Mouse (Mus musculus): ENCODE data around the gene Gpatch2. TPM values are rescaled to one million over a fixed set of nuclear protein-coding genes. Genes with fewer than 3 reads are reported as not detected.

Gene Gpatch2
- polyA plus RNA-seq, 1 experiment from 2014 or later, result 25.0 TPM

GRCm38 (mm10) chr1:187292395-187292749, 77.1 kb downstream of the Gpatch2 start:
- H3K27ac ChIP-seq (replicated peaks), result no peak overlapping the region
- H3K4me1 ChIP-seq, result no peaks in the 10 kb centered on the region
- WGBS, result 94% methylated on average over 3 of the region's 3 CpGs
- no peak overlapping the region for H3K4me3 ChIP-seq
- DNase-seq (ENCODE audit: low spot score), result no peak
- no peaks in the 10 kb centered on the region for H3K27me3 ChIP-seq (replicated peaks; ENCODE audit: low read depth, poor library complexity, severe bottlenecking)
- H3K9me3 ChIP-seq, result no peaks in the 10 kb centered on the region
- H3K36me3 ChIP-seq (replicated peaks), result no peaks in the 10 kb centered on the region

GRCm38 (mm10) chr1:187293233-187293632, 77.9 kb downstream of the Gpatch2 start:
- Histone ChIP-seq H3K27ac (replicated peaks) (no peak overlapping the region), H3K9me3 (no peaks in the 10 kb centered on the region), H3K4me1 (no peaks in the 10 kb centered on the region), H3K36me3 (replicated peaks) (no peaks in the 10 kb centered on the region), H3K27me3 (replicated peaks; ENCODE audit: low read depth, poor library complexity, severe bottlenecking) (no peaks in the 10 kb centered on the region), H3K4me3 (no peak overlapping the region)
- 89% methylated on average over 3 of the region's 3 CpGs for WGBS
- DNase-seq (ENCODE audit: low spot score), result no peak

DNA sequence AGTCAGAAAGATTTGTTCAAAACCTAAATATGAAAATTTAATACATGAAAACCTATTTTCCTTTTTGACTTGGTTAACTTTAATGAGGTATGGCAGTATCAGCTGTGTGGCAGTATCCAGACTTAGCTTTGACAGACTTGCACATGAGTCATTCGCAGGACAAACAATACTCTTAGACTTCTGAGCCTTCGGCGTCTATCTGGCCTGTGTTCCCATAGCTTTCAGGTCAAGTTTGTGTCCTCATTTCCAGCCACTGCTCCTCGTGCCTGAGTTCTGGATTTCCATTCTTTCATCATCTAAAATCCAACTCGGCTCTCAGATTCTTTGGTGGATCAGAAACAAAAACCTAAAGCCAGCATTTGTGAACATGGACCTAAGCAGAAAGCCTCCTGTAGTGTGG, 79.2 kb downstream of the Gpatch2 start:
- H3K9me3 ChIP-seq, result no peaks in the 10 kb centered on the region
- H3K27ac ChIP-seq (replicated peaks), result no peak overlapping the region
- H3K4me1 ChIP-seq, result no peaks in the 10 kb centered on the region
- H3K36me3 ChIP-seq (replicated peaks), result no peaks in the 10 kb centered on the region
- H3K27me3 ChIP-seq (replicated peaks; ENCODE audit: low read depth, poor library complexity, severe bottlenecking), result no peaks in the 10 kb centered on the region
- 86% methylated on average over 5 of the region's 5 CpGs for WGBS
- no peak for DNase-seq (ENCODE audit: low spot score)
- H3K4me3 ChIP-seq, result no peak overlapping the region

- Histone ChIP-seq H3K9me3 (no peaks in the 10 kb centered on the region), H3K27me3 (replicated peaks; ENCODE audit: low read depth, poor library complexity, severe bottlenecking) (no peaks in the 10 kb centered on the region), H3K4me1 (peaks cover 1% of the 10 kb centered on the region), H3K36me3 (replicated peaks) (no peaks in the 10 kb centered on the region), H3K27ac (replicated peaks) (no peak overlapping the region), H3K4me3 (no peak overlapping the region)
- DNase-seq (ENCODE audit: low spot score), result no peak
- 92% methylated on average over 6 of the region's 6 CpGs for WGBS
Measured at GRCm38 (mm10) chr1:187295038-187295559, 79.8 kb downstream of the Gpatch2 start.

DNA sequence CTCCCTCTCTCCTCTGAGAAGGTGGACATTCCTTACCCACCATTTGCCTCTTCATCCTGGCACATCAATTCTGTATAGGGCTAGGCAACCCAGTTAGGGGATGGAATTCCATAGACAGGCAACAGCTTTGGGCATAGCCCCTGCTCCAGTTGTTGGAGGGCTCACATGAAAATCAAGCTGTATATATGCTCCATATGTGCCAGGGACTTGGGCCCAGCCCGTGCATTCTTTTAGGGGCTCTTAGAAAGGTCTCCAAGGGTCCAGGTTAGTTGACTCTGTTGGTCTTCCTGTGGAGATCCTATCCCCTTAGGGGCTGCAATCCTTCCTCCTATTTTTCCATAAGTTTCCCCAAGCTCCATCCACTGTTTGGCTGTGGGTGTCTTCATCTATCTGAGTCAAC, 80.4 kb downstream of the Gpatch2 start:
- H3K27ac ChIP-seq (replicated peaks), result no peak overlapping the region
- DNase-seq (ENCODE audit: low spot score), result no peak
- 97% methylated on average over 1 of the region's 1 CpGs for WGBS

GRCm38 (mm10) chr1:187299236-187299635, 83.9 kb downstream of the Gpatch2 start:
- no peak overlapping the region for H3K27ac ChIP-seq (replicated peaks)
- H3K4me1 ChIP-seq, result peaks cover 10% of the 10 kb centered on the region
- no peak for DNase-seq (ENCODE audit: low spot score)
- H3K27me3 ChIP-seq (replicated peaks; ENCODE audit: low read depth, poor library complexity, severe bottlenecking), result no peaks in the 10 kb centered on the region
- WGBS, result 83% methylated on average over 4 of the region's 4 CpGs
- no peaks in the 10 kb centered on the region for H3K9me3 ChIP-seq
- H3K36me3 ChIP-seq (replicated peaks), result no peaks in the 10 kb centered on the region; the same call in 1 of the 2 replicates
- no peak overlapping the region for H3K4me3 ChIP-seq

More for the DNA sequence above, 80.4 kb downstream of the Gpatch2 start:
- no peaks in the 10 kb centered on the region for H3K36me3 ChIP-seq (replicated peaks)
- H3K9me3 ChIP-seq, result no peaks in the 10 kb centered on the region
- no peaks in the 10 kb centered on the region for H3K27me3 ChIP-seq (replicated peaks; ENCODE audit: low read depth, poor library complexity, severe bottlenecking)
- H3K4me1 ChIP-seq, result peaks cover 8% of the 10 kb centered on the region
- no peak overlapping the region for H3K4me3 ChIP-seq

DNA sequence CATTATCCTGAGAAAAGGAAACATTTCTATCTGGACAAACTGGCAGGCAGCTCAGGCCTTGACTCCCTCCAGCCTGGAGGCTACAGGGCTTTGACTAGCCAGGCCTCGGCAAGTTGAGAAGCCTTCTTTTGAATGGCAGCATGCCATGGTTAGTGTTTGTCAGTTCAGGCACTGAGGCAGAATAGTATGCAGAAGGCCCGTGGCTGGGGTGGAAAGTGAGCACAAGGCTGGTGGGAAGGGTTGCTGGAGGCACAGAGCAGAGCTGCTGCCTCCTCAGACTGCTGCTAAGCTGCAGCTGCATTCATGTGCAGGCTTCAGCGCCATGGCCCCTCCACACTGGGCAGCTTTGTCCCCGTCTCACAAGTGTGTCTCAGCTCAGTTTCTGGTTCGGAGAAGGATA, 85.3 kb downstream of the Gpatch2 start:
- Histone ChIP-seq H3K4me1 (peaks cover 10% of the 10 kb centered on the region), H3K27ac (replicated peaks) (peak overlapping the region; percentile 52), H3K9me3 (no peaks in the 10 kb centered on the region), H3K36me3 (replicated peaks) (no peaks in the 10 kb centered on the region; the same call in 1 of the 2 replicates), H3K27me3 (replicated peaks; ENCODE audit: low read depth, poor library complexity, severe bottlenecking) (no peaks in the 10 kb centered on the region), H3K4me3 (no peak overlapping the region)
- peak; percentile 31 for DNase-seq (ENCODE audit: low spot score)
- WGBS, result 53% methylated on average over 5 of the region's 5 CpGs

GRCm38 (mm10) chr1:187303221-187303620, 87.9 kb downstream of the Gpatch2 start:
- Histone ChIP-seq H3K9me3 (no peaks in the 10 kb centered on the region), H3K4me1 (peaks cover 10% of the 10 kb centered on the region), H3K27me3 (replicated peaks; ENCODE audit: low read depth, poor library complexity, severe bottlenecking) (no peaks in the 10 kb centered on the region), H3K36me3 (replicated peaks) (peaks cover 17% of the 10 kb centered on the region), H3K4me3 (no peak overlapping the region), H3K27ac (replicated peaks) (no peak overlapping the region)
- no peak for DNase-seq (ENCODE audit: low spot score)
- 96% methylated on average over 10 of the region's 10 CpGs for WGBS

DNA sequence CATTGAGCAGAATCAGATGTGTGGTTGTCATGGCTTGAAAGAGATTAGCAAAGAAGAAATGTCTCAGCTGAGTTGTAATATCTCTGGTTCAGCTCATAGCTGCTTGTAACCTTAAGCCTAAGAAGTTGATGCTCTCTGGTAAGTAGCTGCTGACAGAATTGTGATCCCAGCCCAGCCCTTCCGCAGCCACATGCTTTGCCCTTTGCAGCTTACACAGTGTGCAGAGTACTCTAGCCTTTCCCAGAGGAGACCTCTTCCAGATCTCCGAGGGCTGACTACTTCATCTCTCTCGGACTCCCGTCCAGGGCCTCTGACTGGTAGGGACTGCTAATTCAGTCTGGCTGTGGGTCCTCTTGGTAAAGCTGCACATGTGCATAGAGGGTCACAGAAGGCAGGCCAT, 92.0 kb downstream of the Gpatch2 start:
- Histone ChIP-seq H3K9me3 (no peaks in the 10 kb centered on the region), H3K4me1 (no peaks in the 10 kb centered on the region), H3K27me3 (replicated peaks; ENCODE audit: low read depth, poor library complexity, severe bottlenecking) (no peaks in the 10 kb centered on the region), H3K4me3 (no peak overlapping the region), H3K36me3 (replicated peaks) (peaks cover 17% of the 10 kb centered on the region), H3K27ac (replicated peaks) (no peak overlapping the region)
- 92% methylated on average over 4 of the region's 4 CpGs for WGBS
- DNase-seq (ENCODE audit: low spot score), result no peak

GRCm38 (mm10) chr1:187308523-187308922, 93.2 kb downstream of the Gpatch2 start:
- H3K27ac ChIP-seq (replicated peaks), result no peak overlapping the region
- H3K36me3 ChIP-seq (replicated peaks), result peaks cover 17% of the 10 kb centered on the region
- 89% methylated on average over 2 of the region's 2 CpGs for WGBS
- DNase-seq (ENCODE audit: low spot score), result no peak
- no peaks in the 10 kb centered on the region for H3K9me3 ChIP-seq
- H3K4me3 ChIP-seq, result no peak overlapping the region
- no peaks in the 10 kb centered on the region for H3K27me3 ChIP-seq (replicated peaks; ENCODE audit: low read depth, poor library complexity, severe bottlenecking)
- no peaks in the 10 kb centered on the region for H3K4me1 ChIP-seq

DNA sequence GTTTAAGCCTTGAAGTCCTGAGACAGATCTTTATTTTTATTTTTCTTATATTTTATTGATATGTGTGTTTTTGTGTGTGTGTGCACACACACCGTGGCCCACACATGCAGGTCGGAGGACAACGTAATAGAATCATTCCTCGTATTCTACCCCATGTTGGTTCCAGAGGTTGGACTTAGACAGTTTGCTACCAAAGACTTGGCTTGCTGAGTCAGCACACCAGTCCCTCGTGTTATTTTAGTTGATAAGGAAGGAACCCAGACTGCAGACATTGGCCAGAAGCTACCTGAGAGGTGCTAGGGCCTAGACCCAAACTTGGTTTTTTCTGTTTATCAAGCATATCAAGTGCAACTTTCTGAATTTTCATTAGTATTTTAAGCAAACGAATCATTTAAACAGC, 95.8 kb downstream of the Gpatch2 start:
- Histone ChIP-seq H3K27ac (replicated peaks) (no peak overlapping the region), H3K27me3 (replicated peaks; ENCODE audit: low read depth, poor library complexity, severe bottlenecking) (no peaks in the 10 kb centered on the region), H3K36me3 (replicated peaks) (peaks cover 17% of the 10 kb centered on the region), H3K4me3 (no peak overlapping the region), H3K4me1 (peaks cover 8% of the 10 kb centered on the region; the same call in 1 of the 2 replicates), H3K9me3 (no peaks in the 10 kb centered on the region)
- 89% methylated on average over 6 of the region's 6 CpGs for WGBS
- no peak for DNase-seq (ENCODE audit: low spot score)

- Histone ChIP-seq H3K4me1 (peaks cover 8% of the 10 kb centered on the region; the same call in 1 of the 2 replicates), H3K9me3 (no peaks in the 10 kb centered on the region), H3K27ac (replicated peaks) (no peak overlapping the region), H3K4me3 (no peak overlapping the region), H3K27me3 (replicated peaks; ENCODE audit: low read depth, poor library complexity, severe bottlenecking) (no peaks in the 10 kb centered on the region), H3K36me3 (replicated peaks) (no peaks in the 10 kb centered on the region)
- DNase-seq (ENCODE audit: low spot score), result no peak
- 80% methylated on average over 1 of the region's 1 CpGs for WGBS
Measured at GRCm38 (mm10) chr1:187313323-187313722, 98.0 kb downstream of the Gpatch2 start.

GRCm38 (mm10) chr1:187313763-187314162, 98.5 kb downstream of the Gpatch2 start:
- Histone ChIP-seq H3K36me3 (replicated peaks) (no peaks in the 10 kb centered on the region), H3K9me3 (no peaks in the 10 kb centered on the region), H3K27me3 (replicated peaks; ENCODE audit: low read depth, poor library complexity, severe bottlenecking) (no peaks in the 10 kb centered on the region), H3K27ac (replicated peaks) (no peak overlapping the region), H3K4me3 (no peak overlapping the region), H3K4me1 (peaks cover 8% of the 10 kb centered on the region; the same call in 1 of the 2 replicates)
- no peak for DNase-seq (ENCODE audit: low spot score)
- WGBS, result 81% methylated on average over 5 of the region's 5 CpGs

All from embryonic facial prominence, embryonic 10.5 days (tissue).